Mouse (Mus musculus): ENCODE results near the gene Ctnnd1.

- TF ChIP-seq CTCF (IDR thresholded peaks at IDR 0.05 in 2 of 3, conservative IDR thresholded peaks at IDR 0.05 in 1 of 3; ENCODE audit: control insufficient read depth in 1 of 3, insufficient read depth in 1 of 3, low read depth in 2 of 3, low read length in 3 of 3, poor library complexity in 1 of 3, severe bottlenecking in 1 of 3) (no peak), POLR2A (IDR thresholded peaks at IDR 0.05; ENCODE audit: control insufficient read depth in 1 of 2, insufficient read depth in 1 of 2, low read depth in 1 of 2, low read length in 2 of 2, poor library complexity in 1 of 2) (no peak), TAL1 (IDR thresholded peaks at IDR 0.05; ENCODE audit: low read length) (no peak), GATA1 (IDR thresholded peaks at IDR 0.05; ENCODE audit: low read depth, low read length) (no peak), EP300 (IDR thresholded peaks at IDR 0.05; ENCODE audit: low read depth in 1 of 2, low read length in 2 of 2) (no peak), POLR2AphosphoS5 (IDR thresholded peaks at IDR 0.05; ENCODE audit: borderline replicate concordance, low read depth, low read length) (no peak), BHLHE40 (IDR thresholded peaks at IDR 0.05; ENCODE audit: borderline replicate concordance, low read depth, low read length) (no peak)
These were observed 4.4 kb downstream of the Ctnnd1 start for GRCm38 (mm10) chr2:84646138-84646537.
